Mouse (Mus musculus) heart, embryonic 13.5 days (tissue): ENCODE results near the gene Me3. TPM values are rescaled to one million over a fixed set of nuclear protein-coding genes. Genes with fewer than 3 reads are reported as not detected.

Source experiments
- ATAC-seq: fragments of 200-750 bp; cut with Nextera tagmentation; 2 replicates; pipeline ENCODE4 v1.8.0; 2017; ENCODE audit warnings: moderate TSS enrichment; ENCODE audit not compliant: insufficient number of reproducible peaks, low FRiP score, low TSS enrichment; ENCODE audit errors: extremely low read depth
- H3K27ac ChIP-seq: fragments of 300-500 bp; sonication (generic); replicated peaks from 2 replicates; pipeline ENCODE4 v1.5.1; 2015; ENCODE audit warnings: moderate library complexity, mild to moderate bottlenecking, inconsistent platforms
- H3K27me3 ChIP-seq: fragments of 300-500 bp; sonication (generic); replicated peaks from 2 replicates; pipeline ENCODE4 v1.6.1; 2015; ENCODE audit warnings: mild to moderate bottlenecking, inconsistent platforms
- H3K36me3 ChIP-seq: fragments of 300-500 bp; sonication (generic); 2 replicates; pipeline ENCODE4 v1.6.1; 2015; ENCODE audit warnings: mild to moderate bottlenecking, inconsistent platforms
- H3K4me1 ChIP-seq: fragments of 300-500 bp; sonication (generic); 2 replicates; pipeline ENCODE4 v1.6.1; 2015; ENCODE audit warnings: inconsistent platforms
- H3K4me2 ChIP-seq: fragments of 300-500 bp; sonication (generic); 2 replicates; pipeline ENCODE4 v1.6.1; 2015; ENCODE audit warnings: inconsistent platforms, mild to moderate bottlenecking, moderate library complexity
- H3K4me3 ChIP-seq: fragments of 300-500 bp; sonication (generic); 2 replicates; pipeline ENCODE4 v1.5.1; 2015; ENCODE audit warnings: moderate library complexity, mild to moderate bottlenecking, inconsistent platforms
- H3K9ac ChIP-seq: fragments of 300-500 bp; sonication (generic); 2 replicates; pipeline ENCODE4 v1.6.1; 2015; ENCODE audit warnings: inconsistent platforms, mild to moderate bottlenecking, moderate library complexity
- H3K9me3 ChIP-seq: fragments of 300-500 bp; sonication (generic); 2 replicates; pipeline ENCODE4 v1.6.1; 2016; ENCODE audit warnings: inconsistent platforms
- WGBS: fragments of 180-500 bp; shearing (Covaris S2); methylation state at CpG from one replicate; pipeline ENCODE4 v1.1.7; 2015; ENCODE audit warnings: mixed read lengths; 5-methylcytosine and 5-hydroxymethylcytosine counted together
- polyA plus RNA-seq: library from polyadenylated mRNA; unstranded; fragments of >200 nt; fragmentation: Nextera tagmentation; extraction: Ambion mirVana; gene quantifications from 2 replicates; pipeline ENCODE4 v1.2.1, GENCODE M21; 2015

Me3 gene
- polyA plus RNA-seq, 1 experiment from 2014 or later, result 3.6 TPM

GRCm38 (mm10) chr7:89855196-89855595 lies 223.0 kb downstream of the Me3 start:
- Histone ChIP-seq H3K9ac (no peak overlapping the region), H3K27me3 (no peaks in the 10 kb centered on the region), H3K4me3 (no peak overlapping the region), H3K9me3 (no peaks in the 10 kb centered on the region), H3K4me1 (no peaks in the 10 kb centered on the region), H3K36me3 (no peaks in the 10 kb centered on the region), H3K4me2 (no peak overlapping the region), H3K27ac (no peak overlapping the region)
- 58% methylated on average over 1 of the region's 1 CpGs for WGBS
- no peak for ATAC-seq

- no peaks in the 10 kb centered on the region for H3K27me3 ChIP-seq
- H3K4me3 ChIP-seq, result no peak overlapping the region
- no peak overlapping the region for H3K4me2 ChIP-seq
- no peaks in the 10 kb centered on the region for H3K4me1 ChIP-seq
- no peaks in the 10 kb centered on the region for H3K36me3 ChIP-seq
- H3K9me3 ChIP-seq, result no peaks in the 10 kb centered on the region
- H3K9ac ChIP-seq, result no peak overlapping the region
- no peak for ATAC-seq
- no peak overlapping the region for H3K27ac ChIP-seq
- WGBS, result 57% methylated on average over 17 of the region's 17 CpGs
Observed at GRCm38 (mm10) chr7:89856440-89857217, 224.4 kb downstream of the Me3 start.

GRCm38 (mm10) chr7:89864769-89865168 lies 232.6 kb downstream of the Me3 start:
- H3K4me1 ChIP-seq, result no peaks in the 10 kb centered on the region
- WGBS, result 83% methylated on average over 1 of the region's 1 CpGs
- H3K27ac ChIP-seq, result no peak overlapping the region
- no peak overlapping the region for H3K9ac ChIP-seq
- H3K4me3 ChIP-seq, result no peak overlapping the region
- H3K4me2 ChIP-seq, result no peak overlapping the region
- no peak for ATAC-seq
- no peaks in the 10 kb centered on the region for H3K27me3 ChIP-seq
- H3K9me3 ChIP-seq, result no peaks in the 10 kb centered on the region
- H3K36me3 ChIP-seq, result no peaks in the 10 kb centered on the region

- Histone ChIP-seq H3K36me3 (no peaks in the 10 kb centered on the region), H3K27ac (no peak overlapping the region), H3K4me2 (no peak overlapping the region), H3K4me1 (no peaks in the 10 kb centered on the region), H3K4me3 (no peak overlapping the region), H3K9ac (no peak overlapping the region), H3K9me3 (no peaks in the 10 kb centered on the region), H3K27me3 (no peaks in the 10 kb centered on the region)
- 58% methylated on average over 5 of the region's 5 CpGs for WGBS
- ATAC-seq, result no peak
Observed at GRCm38 (mm10) chr7:89867221-89867620, 235.0 kb downstream of the Me3 start.

- WGBS, result 58% methylated on average over 1 of the region's 1 CpGs
- Histone ChIP-seq H3K4me3 (no peak overlapping the region), H3K9ac (no peak overlapping the region), H3K27ac (no peak overlapping the region), H3K4me2 (no peak overlapping the region), H3K36me3 (no peaks in the 10 kb centered on the region), H3K4me1 (no peaks in the 10 kb centered on the region), H3K9me3 (no peaks in the 10 kb centered on the region), H3K27me3 (no peaks in the 10 kb centered on the region)
- ATAC-seq, result no peak
Observed at GRCm38 (mm10) chr7:89879686-89880085, 247.5 kb downstream of the Me3 start.

- Histone ChIP-seq H3K36me3 (no peaks in the 10 kb centered on the region), H3K4me1 (no peaks in the 10 kb centered on the region), H3K27ac (no peak overlapping the region), H3K27me3 (no peaks in the 10 kb centered on the region), H3K4me3 (no peak overlapping the region), H3K9ac (no peak overlapping the region), H3K9me3 (no peaks in the 10 kb centered on the region), H3K4me2 (no peak overlapping the region)
- WGBS, result 49% methylated on average over 3 of the region's 3 CpGs
- no peak for ATAC-seq
Observed at GRCm38 (mm10) chr7:89884551-89884950, 252.4 kb downstream of the Me3 start.

GRCm38 (mm10) chr7:89891412-89891811 lies 259.2 kb downstream of the Me3 start:
- H3K4me1 ChIP-seq, result no peaks in the 10 kb centered on the region; the same call in 1 of the 2 replicates
- H3K9me3 ChIP-seq, result no peaks in the 10 kb centered on the region
- no peak overlapping the region for H3K27ac ChIP-seq
- ATAC-seq, result no peak
- no peaks in the 10 kb centered on the region for H3K27me3 ChIP-seq
- H3K4me3 ChIP-seq, result no peak overlapping the region
- WGBS, result 81% methylated on average over 5 of the region's 5 CpGs
- no peak overlapping the region for H3K4me2 ChIP-seq
- no peaks in the 10 kb centered on the region for H3K36me3 ChIP-seq
- no peak overlapping the region for H3K9ac ChIP-seq

- Histone ChIP-seq H3K4me3 (no peak overlapping the region), H3K4me1 (no peaks in the 10 kb centered on the region; the same call in 1 of the 2 replicates), H3K27ac (no peak overlapping the region), H3K9ac (no peak overlapping the region), H3K9me3 (no peaks in the 10 kb centered on the region), H3K36me3 (no peaks in the 10 kb centered on the region), H3K27me3 (no peaks in the 10 kb centered on the region), H3K4me2 (no peak overlapping the region)
- 25% methylated on average over 4 of the region's 4 CpGs for WGBS
- ATAC-seq, result no peak
Observed at GRCm38 (mm10) chr7:89891856-89892255, 259.7 kb downstream of the Me3 start.

- ATAC-seq, result no peak
- H3K4me3 ChIP-seq, result no peak overlapping the region
- H3K9me3 ChIP-seq, result no peaks in the 10 kb centered on the region
- peaks cover 8% of the 10 kb centered on the region; the same call in 1 of the 2 replicates for H3K4me1 ChIP-seq
- H3K4me2 ChIP-seq, result peak overlapping the region; percentile 54
- no peak overlapping the region for H3K9ac ChIP-seq
- H3K36me3 ChIP-seq, result no peaks in the 10 kb centered on the region
- no peak overlapping the region for H3K27ac ChIP-seq
- no peaks in the 10 kb centered on the region for H3K27me3 ChIP-seq
- WGBS, result 75% methylated on average over 8 of the region's 8 CpGs
Observed at GRCm38 (mm10) chr7:89903007-89903406, 270.8 kb downstream of the Me3 start.

GRCm38 (mm10) chr7:89903442-89904343 lies 271.5 kb downstream of the Me3 start, which contains the start of gene Ccdc81:
Gene Ccdc81, minus strand, starts transcription at chr7:89903629.
- WGBS, result 37% methylated on average over 22 of the region's 22 CpGs
- Histone ChIP-seq H3K4me3 (peak within 1 kb of the TSS; percentile 9; the same call in 1 of the 2 replicates), H3K9ac (no peak within 1 kb of the TSS), H3K27ac (no peak within 1 kb of the TSS), H3K4me2 (peak within 1 kb of the TSS; percentile 54), H3K27me3 (no peaks in the 10 kb centered on the region), H3K4me1 (peaks cover 8% of the 10 kb centered on the region; the same call in 1 of the 2 replicates), H3K9me3 (no peaks in the 10 kb centered on the region), H3K36me3 (no peaks in the 10 kb centered on the region)
- no peak for ATAC-seq
